Mouse (Mus musculus): Measurements from ENCODE around the gene Kcnh3. TPM values are rescaled to one million over a fixed set of nuclear protein-coding genes. Genes with fewer than 3 reads are reported as not detected.

Gene Kcnh3
- polyA plus RNA-seq, 1 experiment from 2014 or later: 0.77 TPM

DNA sequence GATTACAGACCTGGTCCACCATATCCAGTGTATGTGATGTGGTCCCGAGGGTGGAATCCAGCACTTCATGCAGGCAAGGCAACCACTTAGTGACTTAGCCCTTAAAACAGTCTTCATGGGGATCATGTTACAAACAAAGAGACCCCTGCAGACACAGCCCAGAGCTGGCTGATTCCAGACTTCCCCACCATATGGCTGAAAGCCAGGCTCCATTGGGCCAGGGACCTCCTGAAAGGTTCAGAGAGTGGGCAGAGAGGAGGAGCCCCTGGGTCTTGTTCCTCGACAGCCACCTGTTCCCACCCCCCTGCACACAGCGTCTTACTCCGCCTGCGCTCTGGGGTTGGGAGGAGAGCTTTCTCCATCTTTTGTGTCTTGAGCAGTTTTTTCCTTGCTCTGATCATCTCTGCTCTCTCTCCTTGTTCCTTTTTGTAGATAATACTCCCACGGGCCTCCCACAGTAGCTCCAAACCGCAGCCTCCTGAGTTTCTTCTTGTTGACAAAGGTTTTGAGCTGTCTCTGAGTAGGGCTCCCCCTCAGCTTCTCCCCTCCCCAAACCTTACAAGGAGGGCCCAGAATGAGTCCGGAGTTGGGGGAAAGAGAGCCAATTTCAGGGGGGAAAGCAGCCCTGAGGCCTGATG is 3.2 kb upstream of the Kcnh3 start:
- Histone ChIP-seq H3K4me3 (replicated peaks) (no peak overlapping the region), H3K9me3 (no peaks in the 10 kb centered on the region), H3K36me3 (no peaks in the 10 kb centered on the region), H3K27me3 (replicated peaks) (peaks cover 70% of the 10 kb centered on the region), H3K4me2 (no peak overlapping the region), H3K9ac (no peak overlapping the region), H3K4me1 (peaks cover 31% of the 10 kb centered on the region), H3K27ac (no peak overlapping the region)
- no peak for ATAC-seq (ENCODE audit: insufficient read depth, low FRiP score, low read depth)
- 4% methylated on average over 8 of the region's 8 CpGs for WGBS

DNA sequence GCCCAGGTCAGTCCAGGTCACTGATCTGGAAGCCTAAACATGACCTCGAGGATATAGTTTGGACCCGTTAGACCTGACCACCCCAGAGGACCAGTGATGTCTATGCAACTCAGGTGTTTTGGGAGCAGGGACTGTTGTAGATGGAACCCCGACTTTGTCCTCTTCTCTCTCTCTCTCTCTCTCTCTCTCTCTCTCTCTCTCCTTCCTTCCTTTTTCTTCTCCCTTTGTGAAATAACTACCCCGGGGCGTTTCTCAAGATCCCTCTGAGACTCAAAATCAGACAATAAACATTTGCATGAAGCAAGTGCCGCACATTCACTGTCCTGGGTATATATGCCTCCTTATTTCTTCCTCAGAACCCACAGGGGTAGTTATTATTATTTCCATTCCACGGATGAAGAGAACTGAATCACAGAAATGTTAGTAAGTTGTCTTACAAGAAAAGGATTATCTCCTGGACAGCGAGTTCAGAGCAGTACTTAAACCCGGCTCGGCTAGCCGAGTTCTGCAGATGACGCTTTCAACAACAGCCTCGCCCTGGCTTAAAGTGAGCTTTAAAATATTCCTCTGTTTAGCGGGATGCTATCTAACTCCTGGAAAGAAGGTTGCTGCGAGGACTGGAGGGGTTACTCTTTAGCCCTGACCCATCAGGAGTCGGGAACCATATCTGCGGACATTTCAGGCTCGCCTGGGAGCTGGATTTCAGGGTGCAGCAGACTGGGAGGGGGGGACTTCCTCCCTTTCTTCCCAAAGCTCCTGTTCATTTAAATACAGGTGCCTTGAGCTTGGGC is 1.7 kb upstream of the Kcnh3 start:
- Histone ChIP-seq H3K36me3 (no peaks in the 10 kb centered on the region), H3K27ac (no peak overlapping the region), H3K27me3 (replicated peaks) (peaks cover 85% of the 10 kb centered on the region), H3K4me3 (replicated peaks) (peak overlapping the region; percentile 49), H3K4me1 (peaks cover 32% of the 10 kb centered on the region), H3K9me3 (no peaks in the 10 kb centered on the region), H3K9ac (no peak overlapping the region), H3K4me2 (peak overlapping the region; percentile 95)
- ATAC-seq (ENCODE audit: insufficient read depth, low FRiP score, low read depth): no peak
- WGBS: 7% methylated on average over 18 of the region's 18 CpGs

DNA sequence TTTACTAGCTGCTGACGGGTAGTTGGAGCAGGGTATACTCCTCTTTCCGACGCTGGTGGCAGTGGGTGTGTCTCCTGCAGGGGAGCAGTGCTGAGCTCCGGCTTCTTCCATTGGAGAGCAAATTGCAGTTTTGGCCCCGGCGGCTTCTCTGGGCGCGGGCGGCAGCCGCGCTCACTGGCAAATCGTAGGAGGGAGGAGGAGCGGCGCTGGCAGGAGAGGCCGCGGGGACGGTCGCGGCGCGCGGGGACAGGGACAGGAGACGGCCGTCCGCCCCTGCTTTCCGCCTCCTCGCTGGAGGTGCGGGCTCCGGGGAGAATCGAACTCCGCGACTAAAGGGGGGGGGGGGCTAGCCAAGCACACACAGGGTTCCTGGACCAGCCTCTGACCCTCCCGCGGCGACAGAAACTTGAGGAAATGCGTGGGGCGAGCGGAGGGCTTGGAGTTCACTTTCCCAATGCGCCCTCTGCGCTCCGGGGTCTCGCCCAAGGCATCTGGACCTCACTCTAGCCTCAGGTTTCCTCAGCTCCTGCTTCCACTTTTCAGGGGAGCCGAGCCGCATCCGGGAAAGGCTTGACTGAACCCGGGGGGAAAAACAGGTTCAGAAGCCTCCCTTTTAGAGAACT is 965 bp upstream of the Kcnh3 start:
- Histone ChIP-seq H3K36me3 (no peaks in the 10 kb centered on the region), H3K9ac (0 out of 2 replicates have a peak overlapping the region, but pooled peaks have one; percentile 2), H3K4me2 (peak overlapping the region; percentile 95), H3K4me1 (peaks cover 34% of the 10 kb centered on the region), H3K27me3 (replicated peaks) (peaks cover 90% of the 10 kb centered on the region), H3K4me3 (replicated peaks) (peak overlapping the region; percentile 49), H3K9me3 (no peaks in the 10 kb centered on the region), H3K27ac (no peak overlapping the region)
- ATAC-seq (ENCODE audit: insufficient read depth, low FRiP score, low read depth): no peak
- WGBS: under 1% methylated on average over 46 of the region's 46 CpGs

DNA sequence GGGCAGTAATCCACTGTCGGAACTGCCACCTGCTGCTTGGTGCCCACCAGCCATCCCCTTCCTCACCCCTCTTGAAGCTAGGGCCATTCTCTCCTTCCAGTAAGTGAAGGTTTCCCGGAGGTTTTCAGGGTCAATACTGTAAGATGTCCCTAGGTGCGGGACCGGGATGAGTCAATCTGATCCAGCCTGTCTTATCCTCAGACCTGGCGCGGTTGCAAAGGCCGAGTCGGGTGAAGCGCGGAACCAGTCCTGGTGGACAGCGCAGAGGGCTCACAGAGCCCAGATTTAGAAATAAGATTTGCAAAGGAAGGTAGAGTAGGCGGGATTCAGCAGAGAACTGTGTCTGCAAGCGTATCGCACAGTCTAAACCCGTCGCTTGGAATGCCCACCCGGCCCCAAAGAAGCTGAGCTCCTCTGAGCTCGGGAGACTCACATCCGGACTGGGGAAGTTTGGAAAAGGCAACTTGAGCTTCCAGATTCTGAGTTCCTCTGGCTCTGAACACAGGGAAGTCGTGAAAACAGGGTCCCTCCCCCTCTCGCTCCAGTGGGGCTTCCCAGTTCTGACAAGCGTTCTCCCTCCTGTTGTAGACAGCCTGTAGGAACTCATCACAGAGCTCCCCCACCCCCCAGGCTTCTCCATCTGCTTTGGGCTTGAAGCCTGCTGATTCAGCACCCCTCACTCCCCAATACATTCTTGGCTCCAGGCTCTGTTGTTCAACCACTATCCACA is 585 bp downstream of the Kcnh3 start:
- peak overlapping the region; percentile 49 for H3K4me3 ChIP-seq (replicated peaks)
- H3K36me3 ChIP-seq: no peaks in the 10 kb centered on the region
- peaks cover 93% of the 10 kb centered on the region for H3K27me3 ChIP-seq (replicated peaks)
- no peaks in the 10 kb centered on the region for H3K9me3 ChIP-seq
- peak overlapping the region; percentile 95 for H3K4me2 ChIP-seq
- H3K27ac ChIP-seq: no peak overlapping the region
- no peak for ATAC-seq (ENCODE audit: insufficient read depth, low FRiP score, low read depth)
- peaks cover 34% of the 10 kb centered on the region for H3K4me1 ChIP-seq
- 2% methylated on average over 22 of the region's 22 CpGs for WGBS
- H3K9ac ChIP-seq: peak overlapping the region; percentile 2; the same call in 1 of the 2 replicates

DNA sequence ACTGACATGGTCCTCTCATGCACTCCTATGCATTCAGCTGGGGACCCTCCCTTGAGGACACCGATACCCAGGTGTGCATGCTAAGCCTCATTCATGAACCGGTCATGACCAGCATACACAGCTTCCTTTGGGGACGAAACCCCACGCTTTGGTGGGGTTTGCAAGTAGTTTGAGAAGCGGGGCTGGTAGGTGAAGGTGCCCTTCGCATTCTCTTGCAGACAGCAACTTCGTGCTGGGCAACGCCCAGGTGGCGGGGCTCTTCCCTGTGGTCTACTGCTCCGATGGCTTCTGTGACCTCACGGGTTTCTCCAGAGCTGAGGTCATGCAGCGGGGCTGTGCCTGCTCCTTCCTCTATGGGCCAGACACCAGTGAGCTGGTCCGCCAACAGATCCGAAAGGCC is 1.4 kb downstream of the Kcnh3 start:
- Histone ChIP-seq H3K9me3 (no peaks in the 10 kb centered on the region), H3K27ac (no peak overlapping the region), H3K9ac (no peak overlapping the region), H3K27me3 (replicated peaks) (peaks cover 88% of the 10 kb centered on the region), H3K4me2 (peak overlapping the region; percentile 95), H3K4me3 (replicated peaks) (no peak overlapping the region), H3K4me1 (peaks cover 34% of the 10 kb centered on the region), H3K36me3 (no peaks in the 10 kb centered on the region)
- 28% methylated on average over 14 of the region's 14 CpGs for WGBS
- ATAC-seq (ENCODE audit: insufficient read depth, low FRiP score, low read depth): no peak

DNA sequence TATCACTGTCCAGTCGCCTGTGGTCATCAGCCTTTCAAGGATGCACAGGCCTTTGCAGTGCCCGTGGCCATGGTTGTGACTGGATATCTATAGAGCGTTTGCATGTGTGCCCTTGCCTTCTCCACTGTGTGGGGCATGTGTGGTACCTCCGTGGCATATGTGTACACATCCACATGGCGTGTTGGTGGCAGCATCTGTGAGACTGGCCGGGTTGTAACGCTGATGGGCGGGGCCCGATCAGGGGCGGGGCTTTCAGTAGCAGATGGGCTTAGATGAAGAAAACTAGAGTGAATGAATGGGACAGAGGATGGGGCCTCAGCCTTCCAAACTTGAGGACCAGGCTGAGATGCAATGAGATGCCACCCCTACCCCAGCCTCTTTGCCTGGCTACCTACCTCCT is 7.3 kb downstream of the Kcnh3 start:
- Histone ChIP-seq H3K4me3 (replicated peaks) (no peak overlapping the region), H3K4me1 (peaks cover 9% of the 10 kb centered on the region; the same call in 1 of the 2 replicates), H3K9ac (no peak overlapping the region), H3K27ac (no peak overlapping the region), H3K4me2 (no peak overlapping the region), H3K36me3 (no peaks in the 10 kb centered on the region), H3K9me3 (no peaks in the 10 kb centered on the region), H3K27me3 (replicated peaks) (peaks cover 30% of the 10 kb centered on the region)
- ATAC-seq (ENCODE audit: insufficient read depth, low FRiP score, low read depth): no peak
- 69% methylated on average over 10 of the region's 10 CpGs for WGBS

DNA sequence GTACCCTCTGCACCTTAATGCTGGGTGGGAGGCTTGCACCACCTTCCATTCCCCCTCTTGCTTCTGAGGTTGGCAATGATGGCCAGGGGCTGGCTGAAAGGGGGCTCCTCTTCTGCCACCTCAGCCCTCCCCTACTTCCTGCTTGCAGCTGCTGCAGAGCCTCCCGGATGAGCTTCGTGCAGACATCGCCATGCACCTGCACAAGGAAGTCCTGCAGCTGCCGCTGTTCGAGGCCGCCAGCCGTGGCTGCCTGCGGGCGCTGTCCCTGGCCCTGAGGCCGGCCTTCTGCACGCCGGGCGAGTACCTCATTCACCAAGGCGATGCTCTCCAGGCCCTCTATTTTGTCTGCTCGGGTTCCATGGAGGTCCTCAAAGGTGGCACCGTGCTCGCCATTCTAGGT is 9.1 kb downstream of the Kcnh3 start:
- H3K4me3 ChIP-seq (replicated peaks): no peak overlapping the region
- no peak overlapping the region for H3K4me2 ChIP-seq
- ATAC-seq (ENCODE audit: insufficient read depth, low FRiP score, low read depth): no peak
- no peak overlapping the region for H3K27ac ChIP-seq
- H3K27me3 ChIP-seq (replicated peaks): peaks cover 14% of the 10 kb centered on the region
- H3K9me3 ChIP-seq: no peaks in the 10 kb centered on the region
- no peak overlapping the region for H3K9ac ChIP-seq
- no peaks in the 10 kb centered on the region for H3K36me3 ChIP-seq
- H3K4me1 ChIP-seq: 0 out of 2 replicates have a peak, but pooled peaks cover 6% of the 10 kb centered on the region
- WGBS: 53% methylated on average over 17 of the region's 17 CpGs

DNA sequence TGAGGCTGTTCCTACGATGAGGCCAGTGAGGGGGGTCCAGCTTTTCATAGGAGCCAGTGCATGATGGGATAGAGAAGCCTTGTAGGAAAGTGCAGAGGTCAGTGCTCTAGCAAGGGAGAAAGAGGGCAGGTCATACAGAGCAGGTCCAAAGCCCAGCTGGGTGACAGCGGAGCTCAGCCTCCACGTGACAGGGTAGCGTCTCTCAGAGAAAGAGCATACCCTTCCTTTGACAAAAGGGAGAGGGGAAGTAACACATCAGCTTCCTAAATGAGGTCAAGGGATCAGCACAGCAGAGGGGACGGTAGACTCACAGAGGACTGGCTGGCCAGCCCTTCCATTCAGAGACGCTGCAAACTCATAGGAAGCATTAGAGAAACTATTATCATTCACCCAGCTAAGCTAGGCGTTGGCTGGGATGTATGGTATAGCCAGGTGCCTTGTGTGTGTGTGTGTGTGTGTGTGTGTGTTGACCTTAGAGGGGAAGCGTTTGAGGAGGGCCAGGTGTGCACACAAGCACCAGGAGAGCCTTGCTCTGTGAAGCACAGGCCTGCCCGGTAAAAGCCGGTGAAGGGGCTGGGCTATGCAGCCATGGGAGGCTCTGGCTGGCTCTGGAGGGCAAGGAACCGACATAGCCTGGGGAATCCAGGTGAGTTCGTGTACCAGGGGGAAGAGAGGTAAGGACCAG is 9.8 kb downstream of the Kcnh3 start:
- no peak overlapping the region for H3K27ac ChIP-seq
- H3K9me3 ChIP-seq: no peaks in the 10 kb centered on the region
- no peak for ATAC-seq (ENCODE audit: insufficient read depth, low FRiP score, low read depth)
- H3K4me1 ChIP-seq: 0 out of 2 replicates have a peak, but pooled peaks cover 6% of the 10 kb centered on the region
- no peak overlapping the region for H3K9ac ChIP-seq
- no peak overlapping the region for H3K4me3 ChIP-seq (replicated peaks)
- H3K36me3 ChIP-seq: no peaks in the 10 kb centered on the region
- 53% methylated on average over 12 of the region's 12 CpGs for WGBS
- H3K27me3 ChIP-seq (replicated peaks): peaks cover 10% of the 10 kb centered on the region
- no peak overlapping the region for H3K4me2 ChIP-seq

DNA sequence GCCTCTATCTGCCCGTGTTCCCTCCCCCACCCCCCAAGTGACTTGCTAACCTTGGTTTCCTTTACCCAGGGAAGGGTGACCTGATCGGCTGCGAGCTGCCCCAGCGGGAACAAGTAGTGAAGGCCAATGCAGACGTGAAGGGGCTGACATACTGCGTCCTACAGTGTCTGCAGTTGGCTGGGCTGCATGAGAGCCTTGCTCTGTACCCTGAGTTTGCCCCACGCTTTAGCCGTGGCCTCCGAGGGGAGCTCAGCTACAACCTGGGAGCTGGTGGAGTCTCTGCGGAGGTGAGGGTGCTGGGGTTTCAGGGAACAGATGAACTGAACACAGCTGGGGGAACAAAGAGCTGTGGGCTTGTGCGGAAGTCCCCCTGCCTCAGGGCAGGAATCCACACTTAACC is 13.3 kb downstream of the Kcnh3 start:
- Histone ChIP-seq H3K9ac (no peak overlapping the region), H3K4me1 (0 out of 2 replicates have a peak, but pooled peaks cover 6% of the 10 kb centered on the region), H3K36me3 (peaks cover 8% of the 10 kb centered on the region; the same call in 1 of the 2 replicates), H3K4me2 (no peak overlapping the region), H3K27ac (no peak overlapping the region), H3K4me3 (replicated peaks) (no peak overlapping the region), H3K9me3 (no peaks in the 10 kb centered on the region), H3K27me3 (replicated peaks) (no peaks in the 10 kb centered on the region)
- ATAC-seq (ENCODE audit: insufficient read depth, low FRiP score, low read depth): no peak
- WGBS: 54% methylated on average over 11 of the region's 11 CpGs

DNA sequence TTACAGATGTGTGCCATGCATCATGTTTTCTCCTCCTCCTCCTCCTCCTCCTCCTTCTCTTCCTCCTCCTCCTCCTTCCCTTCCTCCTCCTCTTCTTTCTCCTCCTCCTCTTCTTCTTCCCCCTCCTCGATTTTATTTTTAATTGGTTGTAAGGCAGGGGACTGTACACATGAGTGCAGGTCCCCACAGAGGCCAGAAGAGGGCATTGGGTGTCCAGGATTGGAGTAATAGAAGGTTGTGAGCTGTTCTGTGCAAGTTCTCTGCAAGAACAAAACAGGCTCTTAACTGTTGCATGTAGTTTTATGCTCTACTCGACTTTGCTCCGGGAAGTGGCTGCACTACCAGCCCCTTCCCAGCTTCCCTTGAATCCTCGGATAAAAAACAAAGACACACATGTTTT is 15.5 kb downstream of the Kcnh3 start:
- Histone ChIP-seq H3K36me3 (peaks cover 20% of the 10 kb centered on the region), H3K27ac (no peak overlapping the region), H3K4me3 (replicated peaks) (no peak overlapping the region), H3K4me2 (no peak overlapping the region), H3K9me3 (no peaks in the 10 kb centered on the region), H3K27me3 (replicated peaks) (no peaks in the 10 kb centered on the region), H3K4me1 (no peaks in the 10 kb centered on the region), H3K9ac (no peak overlapping the region)
- no peak for ATAC-seq (ENCODE audit: insufficient read depth, low FRiP score, low read depth)
- 76% methylated on average over 4 of the region's 4 CpGs for WGBS

DNA sequence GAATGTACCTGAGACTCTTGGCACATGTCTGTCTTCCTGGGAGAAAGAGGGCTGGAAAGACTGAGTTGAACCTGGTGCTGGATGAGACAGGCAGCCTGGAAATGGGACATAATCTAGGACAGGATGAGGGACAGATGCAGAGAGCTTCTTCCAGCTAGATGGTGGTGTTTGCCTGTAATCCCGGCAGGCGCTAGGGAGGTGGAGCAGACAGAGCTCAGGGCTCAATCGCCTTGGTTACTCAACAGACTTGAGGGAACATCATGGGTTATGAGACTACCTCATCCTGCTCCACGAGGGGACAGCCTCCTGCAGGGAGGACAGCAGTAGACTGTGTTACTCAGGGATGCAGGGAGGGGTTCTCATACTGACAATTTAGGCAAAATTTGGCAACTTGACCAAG is 16.6 kb downstream of the Kcnh3 start:
- no peaks in the 10 kb centered on the region for H3K27me3 ChIP-seq (replicated peaks)

More for the DNA sequence above, 16.6 kb downstream of the Kcnh3 start:
- Histone ChIP-seq H3K4me2 (no peak overlapping the region), H3K36me3 (peaks cover 29% of the 10 kb centered on the region), H3K4me3 (replicated peaks) (no peak overlapping the region), H3K9me3 (no peaks in the 10 kb centered on the region), H3K27ac (no peak overlapping the region), H3K9ac (no peak overlapping the region), H3K4me1 (no peaks in the 10 kb centered on the region)
- 77% methylated on average over 4 of the region's 4 CpGs for WGBS
- ATAC-seq (ENCODE audit: insufficient read depth, low FRiP score, low read depth): no peak
